Mouse (Mus musculus): ENCODE measurements around the gene Dhx16. TPM values are rescaled to one million over a fixed set of nuclear protein-coding genes. Genes with fewer than 3 reads are reported as not detected.

Dhx16 gene
- polyA plus RNA-seq, 1 experiment from 2014 or later: 50.3 TPM

DNA sequence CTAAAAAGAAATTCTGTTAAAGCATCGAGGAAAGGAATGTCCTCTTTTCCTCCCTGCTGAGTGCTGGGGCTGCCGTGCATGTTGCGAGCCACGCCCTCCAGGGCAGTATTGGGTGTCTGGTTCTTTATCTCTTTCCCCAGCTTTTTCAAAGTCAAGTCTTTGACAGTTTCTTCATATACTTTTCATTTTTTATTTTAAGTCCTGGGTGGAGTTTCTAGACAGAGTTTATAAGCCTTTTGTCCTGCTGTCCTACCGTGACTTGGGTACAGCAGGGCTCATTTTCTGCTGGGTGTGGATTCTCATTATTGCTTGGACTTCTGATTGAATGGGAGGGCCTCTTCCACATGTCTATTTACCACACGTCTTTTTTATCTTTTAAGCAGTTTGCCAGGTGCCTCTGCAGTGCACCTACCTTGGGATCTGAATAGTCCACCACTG, 40.3 kb downstream of the Dhx16 start:
- Histone ChIP-seq H3K4me2 (ENCODE audit: low read depth, low read length, severe bottlenecking) (peak overlapping the region; percentile 54), H3K9me3 (ENCODE audit: control insufficient read depth, low read length) (no peaks in the 10 kb centered on the region), H3K4me1 (replicated peaks; ENCODE audit: control insufficient read depth, insufficient read depth, low read length) (peaks cover 13% of the 10 kb centered on the region), H3K9ac (ENCODE audit: low read length) (peak overlapping the region; percentile 97), H3K27ac (ENCODE audit: low read depth, low read length) (peak overlapping the region; percentile 95), H3K4me3 (ENCODE audit: low read depth, low read length) (peak overlapping the region; percentile 70; the same call in 1 of the 2 replicates), H3K36me3 (ENCODE audit: control insufficient read depth, insufficient read depth, low read length) (peaks cover 8% of the 10 kb centered on the region; the same call in 1 of the 2 replicates), H3K27me3 (ENCODE audit: control insufficient read depth, insufficient read depth, low read length) (no peaks in the 10 kb centered on the region)
- no peak for DNase-seq (ENCODE audit: low spot score)
- 58% methylated on average over 6 of the region's 6 CpGs for WGBS
- ATAC-seq (replicated peaks; ENCODE audit: low FRiP score): no peak

DNA sequence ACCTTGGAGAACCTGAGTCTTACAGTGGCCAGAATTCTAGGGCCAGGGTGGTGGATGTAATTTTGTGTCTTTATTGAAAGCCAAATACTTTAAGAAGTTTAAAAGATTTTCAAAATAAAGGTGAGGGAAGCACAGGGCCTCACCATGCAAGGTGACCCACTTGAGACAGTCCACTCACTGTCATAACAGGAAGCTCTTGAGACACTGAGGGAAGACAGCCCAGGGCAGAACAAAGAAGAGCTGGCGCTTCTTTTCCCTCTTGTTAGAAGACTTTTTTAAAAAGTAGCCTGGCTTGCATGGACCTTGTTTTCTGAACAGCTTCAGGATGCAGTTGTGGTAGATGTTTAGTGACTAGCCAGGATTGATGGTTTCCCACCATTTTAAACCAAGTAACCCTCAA, 40.8 kb downstream of the Dhx16 start:
- H3K36me3 ChIP-seq (ENCODE audit: control insufficient read depth, insufficient read depth, low read length): peaks cover 10% of the 10 kb centered on the region; the same call in 1 of the 2 replicates
- no peaks in the 10 kb centered on the region for H3K9me3 ChIP-seq (ENCODE audit: control insufficient read depth, low read length)
- H3K27me3 ChIP-seq (ENCODE audit: control insufficient read depth, insufficient read depth, low read length): no peaks in the 10 kb centered on the region
- H3K9ac ChIP-seq (ENCODE audit: low read length): peak overlapping the region; percentile 97; the same call in 1 of the 2 replicates
- WGBS: 90% methylated on average over 1 of the region's 1 CpGs
- no peak for ATAC-seq (replicated peaks; ENCODE audit: low FRiP score)
- H3K4me3 ChIP-seq (ENCODE audit: low read depth, low read length): no peak overlapping the region
- H3K4me1 ChIP-seq (replicated peaks; ENCODE audit: control insufficient read depth, insufficient read depth, low read length): peaks cover 11% of the 10 kb centered on the region
- DNase-seq (ENCODE audit: low spot score): no peak
- peak overlapping the region; percentile 95 for H3K27ac ChIP-seq (ENCODE audit: low read depth, low read length)
- H3K4me2 ChIP-seq (ENCODE audit: low read depth, low read length, severe bottlenecking): peak overlapping the region; percentile 54; the same call in 1 of the 2 replicates

DNA sequence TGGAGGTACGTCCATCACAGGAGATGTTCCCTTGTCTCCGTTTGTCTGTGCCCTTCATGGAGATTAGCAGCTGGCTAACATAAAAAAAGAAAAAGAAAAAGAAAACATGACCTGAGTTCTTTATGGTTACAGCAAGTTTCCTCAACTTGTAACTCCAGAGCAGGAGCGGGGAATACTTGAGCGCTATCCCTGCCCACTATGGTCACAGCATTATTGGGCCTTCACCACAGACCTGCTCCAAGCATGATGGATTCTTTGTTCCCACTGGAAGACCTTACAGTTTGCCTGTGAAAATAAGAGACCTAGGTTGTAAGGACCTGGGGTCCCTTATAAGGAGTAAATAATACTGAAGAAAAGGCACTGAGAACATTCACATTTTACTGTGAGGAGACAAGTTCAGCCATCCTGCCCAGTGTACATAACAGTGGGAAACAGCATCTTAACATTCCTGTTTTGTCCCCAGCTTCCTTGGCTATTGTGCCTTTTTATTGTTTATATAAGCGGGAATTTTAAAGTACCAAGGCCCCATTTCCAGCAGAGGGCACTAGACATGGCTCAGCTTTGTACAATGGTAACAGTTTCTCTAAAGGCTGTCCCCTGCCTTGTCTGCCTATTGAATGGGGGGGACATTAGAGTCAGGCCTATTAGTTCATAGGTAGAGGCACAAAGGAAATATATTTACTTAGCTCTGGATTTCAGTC, 41.4 kb downstream of the Dhx16 start:
- H3K27ac ChIP-seq (ENCODE audit: low read depth, low read length): peak overlapping the region; percentile 44
- H3K9me3 ChIP-seq (ENCODE audit: control insufficient read depth, low read length): no peaks in the 10 kb centered on the region
- H3K4me1 ChIP-seq (replicated peaks; ENCODE audit: control insufficient read depth, insufficient read depth, low read length): peaks cover 9% of the 10 kb centered on the region
- no peaks in the 10 kb centered on the region for H3K27me3 ChIP-seq (ENCODE audit: control insufficient read depth, insufficient read depth, low read length)
- no peak for DNase-seq (ENCODE audit: low spot score)
- peak overlapping the region; percentile 9; the same call in 1 of the 2 replicates for H3K9ac ChIP-seq (ENCODE audit: low read length)
- no peak overlapping the region for H3K4me3 ChIP-seq (ENCODE audit: low read depth, low read length)
- WGBS: 78% methylated on average over 5 of the region's 5 CpGs
- no peak overlapping the region for H3K4me2 ChIP-seq (ENCODE audit: low read depth, low read length, severe bottlenecking)
- no peak for ATAC-seq (replicated peaks; ENCODE audit: low FRiP score)
- H3K36me3 ChIP-seq (ENCODE audit: control insufficient read depth, insufficient read depth, low read length): peaks cover 12% of the 10 kb centered on the region; the same call in 1 of the 2 replicates

DNA sequence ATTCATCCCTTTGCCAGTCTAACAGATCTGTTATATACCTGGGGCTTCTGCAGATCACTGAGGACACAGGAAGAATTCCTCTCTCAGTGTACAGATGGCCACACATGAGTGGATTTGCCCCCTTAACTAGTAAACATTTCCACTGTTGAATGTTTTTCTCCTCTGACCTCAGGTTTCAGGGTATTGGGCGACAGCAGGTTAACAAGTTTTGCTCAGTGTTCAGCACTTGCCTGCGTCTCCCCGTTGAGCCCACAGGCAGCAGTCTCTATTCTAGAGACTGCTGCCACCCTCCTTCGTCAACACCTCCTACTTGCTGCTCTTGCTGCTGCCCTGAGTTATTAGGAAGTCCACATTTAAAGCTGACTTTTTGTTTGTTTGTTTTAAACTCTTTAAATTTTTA, 42.1 kb downstream of the Dhx16 start:
- WGBS: 91% methylated on average over 4 of the region's 4 CpGs
- ATAC-seq (replicated peaks; ENCODE audit: low FRiP score) (no peak), DNase-seq (ENCODE audit: low spot score) (no peak)
- no peaks in the 10 kb centered on the region for H3K9me3 ChIP-seq (ENCODE audit: control insufficient read depth, low read length)
- peaks cover 9% of the 10 kb centered on the region for H3K4me1 ChIP-seq (replicated peaks; ENCODE audit: control insufficient read depth, insufficient read depth, low read length)
- H3K9ac ChIP-seq (ENCODE audit: low read length): no peak overlapping the region
- no peaks in the 10 kb centered on the region for H3K27me3 ChIP-seq (ENCODE audit: control insufficient read depth, insufficient read depth, low read length)
- H3K27ac ChIP-seq (ENCODE audit: low read depth, low read length): no peak overlapping the region
- peaks cover 16% of the 10 kb centered on the region; the same call in 1 of the 2 replicates for H3K36me3 ChIP-seq (ENCODE audit: control insufficient read depth, insufficient read depth, low read length)
- H3K4me3 ChIP-seq (ENCODE audit: low read depth, low read length): no peak overlapping the region
- H3K4me2 ChIP-seq (ENCODE audit: low read depth, low read length, severe bottlenecking): no peak overlapping the region

DNA sequence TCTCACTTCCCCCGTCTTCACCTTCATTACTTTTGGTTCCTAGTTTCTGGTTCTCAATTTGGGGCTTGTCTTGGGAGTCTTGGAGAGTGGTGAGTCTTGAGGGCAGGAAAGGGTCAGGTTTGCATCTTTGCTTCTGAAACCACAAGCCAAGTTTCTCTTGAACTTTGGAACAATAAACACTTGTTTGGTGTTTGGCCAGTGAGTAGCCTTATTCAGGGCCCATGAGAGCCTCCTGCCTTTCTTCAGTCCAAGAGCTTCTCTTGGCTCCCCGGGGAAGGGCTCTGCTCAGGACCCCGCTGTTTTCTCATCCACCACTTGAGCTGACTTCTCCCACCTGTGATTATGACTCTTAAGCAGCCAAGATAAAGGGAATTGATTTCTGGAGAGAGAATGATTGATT, 42.9 kb downstream of the Dhx16 start:
- Histone ChIP-seq H3K4me2 (ENCODE audit: low read depth, low read length, severe bottlenecking) (no peak overlapping the region), H3K27ac (ENCODE audit: low read depth, low read length) (no peak overlapping the region), H3K4me3 (ENCODE audit: low read depth, low read length) (no peak overlapping the region), H3K9me3 (ENCODE audit: control insufficient read depth, low read length) (no peaks in the 10 kb centered on the region), H3K36me3 (ENCODE audit: control insufficient read depth, insufficient read depth, low read length) (peaks cover 16% of the 10 kb centered on the region; the same call in 1 of the 2 replicates), H3K9ac (ENCODE audit: low read length) (no peak overlapping the region), H3K4me1 (replicated peaks; ENCODE audit: control insufficient read depth, insufficient read depth, low read length) (peaks cover 9% of the 10 kb centered on the region), H3K27me3 (ENCODE audit: control insufficient read depth, insufficient read depth, low read length) (no peaks in the 10 kb centered on the region)
- ATAC-seq (replicated peaks; ENCODE audit: low FRiP score) (no peak), DNase-seq (ENCODE audit: low spot score) (no peak)
- WGBS: 92% methylated on average over 3 of the region's 3 CpGs

DNA sequence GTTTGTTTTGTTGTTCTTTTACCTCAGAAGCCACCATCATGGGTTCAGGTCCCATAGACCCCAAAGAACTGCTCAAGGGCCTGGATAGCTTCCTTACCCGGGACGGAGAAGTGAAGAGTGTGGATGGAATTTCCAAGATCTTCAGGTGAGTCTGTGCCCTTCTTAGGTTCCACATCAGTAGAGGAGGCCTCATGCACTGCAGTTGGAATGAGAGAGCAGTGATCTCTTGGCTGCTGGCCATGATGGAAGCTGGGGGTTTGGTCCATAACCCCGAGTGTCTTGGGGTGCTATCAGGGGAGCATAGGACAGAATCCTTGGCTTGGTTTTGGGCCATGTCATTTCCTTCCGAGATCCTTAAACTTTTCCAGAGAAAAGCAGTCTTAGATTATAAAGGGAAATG, 43.7 kb downstream of the Dhx16 start:
- Histone ChIP-seq H3K27me3 (ENCODE audit: control insufficient read depth, insufficient read depth, low read length) (no peaks in the 10 kb centered on the region), H3K9ac (ENCODE audit: low read length) (no peak overlapping the region), H3K27ac (ENCODE audit: low read depth, low read length) (no peak overlapping the region), H3K9me3 (ENCODE audit: control insufficient read depth, low read length) (no peaks in the 10 kb centered on the region), H3K36me3 (ENCODE audit: control insufficient read depth, insufficient read depth, low read length) (peaks cover 22% of the 10 kb centered on the region; the same call in 1 of the 2 replicates), H3K4me1 (replicated peaks; ENCODE audit: control insufficient read depth, insufficient read depth, low read length) (peaks cover 9% of the 10 kb centered on the region), H3K4me3 (ENCODE audit: low read depth, low read length) (no peak overlapping the region), H3K4me2 (ENCODE audit: low read depth, low read length, severe bottlenecking) (no peak overlapping the region)
- WGBS: 93% methylated on average over 4 of the region's 4 CpGs
- DNase-seq (ENCODE audit: low spot score) (no peak), ATAC-seq (replicated peaks; ENCODE audit: low FRiP score) (no peak)

DNA sequence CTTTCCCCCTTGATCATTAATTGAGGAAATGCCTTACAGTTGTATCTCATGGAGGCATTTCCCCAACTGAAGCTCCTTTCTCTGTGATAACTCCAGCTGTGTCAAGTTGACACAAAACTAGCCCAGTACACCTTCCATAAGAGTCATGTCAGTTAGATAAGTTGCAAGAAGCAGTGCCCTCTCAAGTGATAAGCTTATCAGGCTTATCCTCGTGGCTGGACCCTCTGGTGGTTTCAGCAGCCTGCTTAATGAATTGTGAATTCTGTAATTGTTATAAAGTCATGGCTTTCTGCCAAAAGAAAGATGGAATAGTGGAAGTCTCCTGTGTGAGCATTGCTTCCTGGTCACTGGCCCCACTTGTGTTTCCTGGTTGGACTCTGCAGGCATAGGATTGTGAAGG, 47.9 kb downstream of the Dhx16 start:
- H3K9ac ChIP-seq (ENCODE audit: low read length): no peak overlapping the region
- no peak overlapping the region for H3K27ac ChIP-seq (ENCODE audit: low read depth, low read length)
- H3K4me2 ChIP-seq (ENCODE audit: low read depth, low read length, severe bottlenecking): no peak overlapping the region
- peak; percentile 17 for DNase-seq (ENCODE audit: low spot score)
- ATAC-seq (replicated peaks; ENCODE audit: low FRiP score): no peak
- peaks cover 39% of the 10 kb centered on the region; the same call in 1 of the 2 replicates for H3K36me3 ChIP-seq (ENCODE audit: control insufficient read depth, insufficient read depth, low read length)
- no peaks in the 10 kb centered on the region for H3K9me3 ChIP-seq (ENCODE audit: control insufficient read depth, low read length)
- H3K27me3 ChIP-seq (ENCODE audit: control insufficient read depth, insufficient read depth, low read length): no peaks in the 10 kb centered on the region
- WGBS: 81% methylated on average over 1 of the region's 1 CpGs
- H3K4me3 ChIP-seq (ENCODE audit: low read depth, low read length): no peak overlapping the region
- no peaks in the 10 kb centered on the region for H3K4me1 ChIP-seq (replicated peaks; ENCODE audit: control insufficient read depth, insufficient read depth, low read length)

DNA sequence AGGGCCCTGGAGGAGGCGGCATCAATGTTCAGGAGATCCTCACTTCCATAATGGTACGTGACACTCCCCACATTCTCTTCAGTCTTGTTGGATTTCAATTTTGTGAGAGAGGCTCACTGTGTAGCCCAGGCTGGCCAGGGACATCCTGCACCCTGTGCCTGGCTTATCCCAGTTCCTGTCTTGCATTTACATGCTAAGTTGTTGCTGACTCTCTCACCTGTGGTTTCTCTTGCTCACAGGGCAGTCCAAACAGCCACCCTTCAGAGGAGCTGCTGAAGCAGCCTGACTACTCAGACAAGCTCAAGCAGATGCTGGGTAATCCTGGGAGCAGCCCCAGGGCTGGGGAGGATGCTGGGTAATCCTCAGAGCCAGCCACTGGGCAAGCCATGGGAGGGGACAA, 49.9 kb downstream of the Dhx16 start:
- Histone ChIP-seq H3K36me3 (ENCODE audit: control insufficient read depth, insufficient read depth, low read length) (peaks cover 31% of the 10 kb centered on the region; the same call in 1 of the 2 replicates), H3K4me1 (replicated peaks; ENCODE audit: control insufficient read depth, insufficient read depth, low read length) (no peaks in the 10 kb centered on the region), H3K4me2 (ENCODE audit: low read depth, low read length, severe bottlenecking) (no peak overlapping the region), H3K27me3 (ENCODE audit: control insufficient read depth, insufficient read depth, low read length) (no peaks in the 10 kb centered on the region), H3K9ac (ENCODE audit: low read length) (no peak overlapping the region), H3K9me3 (ENCODE audit: control insufficient read depth, low read length) (no peaks in the 10 kb centered on the region), H3K27ac (ENCODE audit: low read depth, low read length) (no peak overlapping the region), H3K4me3 (ENCODE audit: low read depth, low read length) (no peak overlapping the region)
- WGBS: 92% methylated on average over 2 of the region's 2 CpGs
- ATAC-seq (replicated peaks; ENCODE audit: low FRiP score): no peak
- DNase-seq (ENCODE audit: low spot score): no peak

DNA sequence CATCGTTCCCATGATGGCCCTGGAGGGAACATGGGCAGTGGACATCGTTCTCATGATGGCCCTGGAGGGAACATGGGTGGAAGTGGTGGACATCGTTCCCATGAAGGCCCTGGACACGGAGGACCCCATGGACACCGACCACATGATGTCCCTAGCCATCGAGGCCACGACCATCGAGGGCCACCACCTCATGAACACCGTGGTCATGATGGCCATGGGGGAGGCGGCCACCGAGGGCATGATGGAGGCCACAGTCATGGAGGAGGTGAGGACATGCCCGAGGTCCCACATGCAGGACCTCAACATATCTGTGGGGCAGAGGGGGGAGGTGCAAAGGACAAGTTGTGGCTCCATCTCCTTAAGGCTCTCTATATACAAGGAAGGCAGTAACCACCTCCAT, 51.0 kb downstream of the Dhx16 start:
- 95% methylated on average over 12 of the region's 12 CpGs for WGBS
- no peak for ATAC-seq (replicated peaks; ENCODE audit: low FRiP score)

More for the DNA sequence above, 51.0 kb downstream of the Dhx16 start:
- H3K4me2 ChIP-seq (ENCODE audit: low read depth, low read length, severe bottlenecking): no peak overlapping the region
- H3K36me3 ChIP-seq (ENCODE audit: control insufficient read depth, insufficient read depth, low read length): peaks cover 28% of the 10 kb centered on the region; the same call in 1 of the 2 replicates
- no peak overlapping the region for H3K9ac ChIP-seq (ENCODE audit: low read length)
- H3K4me1 ChIP-seq (replicated peaks; ENCODE audit: control insufficient read depth, insufficient read depth, low read length): no peaks in the 10 kb centered on the region
- peak; percentile 54 for DNase-seq (ENCODE audit: low spot score)
- no peaks in the 10 kb centered on the region for H3K9me3 ChIP-seq (ENCODE audit: control insufficient read depth, low read length)
- H3K4me3 ChIP-seq (ENCODE audit: low read depth, low read length): no peak overlapping the region
- no peaks in the 10 kb centered on the region for H3K27me3 ChIP-seq (ENCODE audit: control insufficient read depth, insufficient read depth, low read length)
- no peak overlapping the region for H3K27ac ChIP-seq (ENCODE audit: low read depth, low read length)

Measured in forebrain, embryonic 11.5 days (tissue).